Comparison of ENCODE assay signal across 8 mouse cellular contexts in genomic region chr15:83084022-83084640, GRCm38 (mm10). TPM values are rescaled to one million over a fixed set of nuclear protein-coding genes. Genes with fewer than 3 reads are reported as not detected.
DNase-seq lines count a peak whose midpoint lies in the region.

No protein-coding gene starts in this region.

- peak; percentile 30 for DNase-seq in adrenal gland, postnatal 10 days
- DNase-seq in adrenal gland, adult 18-20 months (ENCODE audit: low spot score in 2 of 2), result no peak
- peak; percentile 92 for DNase-seq in MN1 (ENCODE audit: low spot score)
- DNase-seq in heart, postnatal 14 days, result peak; percentile 46 to 51
- peak; percentile 23 for DNase-seq in left cerebral cortex, adult 11 months (ENCODE audit: low spot score)
- peak; percentile 27 for DNase-seq in telencephalon, adult 2 months (ENCODE audit: low read depth, low spot score)
- DNase-seq in spleen, adult 12 weeks (ENCODE audit: low spot score), result no peak
- no peak for DNase-seq in liver

- intact Hi-C loops in heart, postnatal 14 days (cut with DNase I), result no loop called here

RNA-seq across cellular contexts. Expression of gene Serhl, which starts 5.2 kb away (rescaled TPM):
- total RNA-seq in adrenal gland, postnatal 10 days (2021), result 10 to 100 TPM; 71.2 to 89.2 TPM
- 10 to 100 TPM; 47.9 to 53.1 TPM for total RNA-seq in adrenal gland, adult 18-20 months (2021)
- 10 to 100 TPM; 48.1 to 49.4 TPM for total RNA-seq in heart, postnatal 14 days (2021)

RNA-seq across cellular contexts. Expression of gene Rrp7a, which starts 38.5 kb away (rescaled TPM):
- total RNA-seq in adrenal gland, postnatal 10 days (2021), result 10 to 100 TPM; 75.1 to 75.6 TPM
- total RNA-seq in adrenal gland, adult 18-20 months (2021), result 100 to 1,000 TPM; 111 to 113 TPM
- 10 to 100 TPM; 38.6 to 44.8 TPM for total RNA-seq in heart, postnatal 14 days (2021)

RNA-seq across cellular contexts. Expression of gene Nfam1, which starts 51.0 kb away (rescaled TPM):
- 1 to 10 TPM; 3.2 to 4.5 TPM for total RNA-seq in adrenal gland, postnatal 10 days (2021)
- 1 to 10 TPM; 3.2 to 4.1 TPM for total RNA-seq in adrenal gland, adult 18-20 months (2021)
- 1 to 10 TPM; 2.2 to 2.4 TPM for total RNA-seq in heart, postnatal 14 days (2021)

Comparison
In these comparisons a context has a peak if more than half of its experiments do, and no peak if none do; other contexts are left out.
1. DNase-seq: peak in adrenal gland, postnatal 10 days (single experiment), MN1 (single experiment), heart, postnatal 14 days (2 of 2), left cerebral cortex, adult 11 months (single experiment) and telencephalon, adult 2 months (single experiment); none in adrenal gland, adult 18-20 months (0 of 2), spleen, adult 12 weeks (single experiment) and liver (single experiment).